Mouse (Mus musculus): ENCODE measurements around the gene C1s2. TPM values are rescaled to one million over a fixed set of nuclear protein-coding genes. Genes with fewer than 3 reads are reported as not detected.
"Not testable (repeated sequence)": the region's sequence is repeated elsewhere in the genome, so short reads cannot be mapped to it uniquely, and the experiment has no call there.

C1s2 gene
- total RNA-seq, 1 experiment from 2014 or later = 0.23 TPM

DNA sequence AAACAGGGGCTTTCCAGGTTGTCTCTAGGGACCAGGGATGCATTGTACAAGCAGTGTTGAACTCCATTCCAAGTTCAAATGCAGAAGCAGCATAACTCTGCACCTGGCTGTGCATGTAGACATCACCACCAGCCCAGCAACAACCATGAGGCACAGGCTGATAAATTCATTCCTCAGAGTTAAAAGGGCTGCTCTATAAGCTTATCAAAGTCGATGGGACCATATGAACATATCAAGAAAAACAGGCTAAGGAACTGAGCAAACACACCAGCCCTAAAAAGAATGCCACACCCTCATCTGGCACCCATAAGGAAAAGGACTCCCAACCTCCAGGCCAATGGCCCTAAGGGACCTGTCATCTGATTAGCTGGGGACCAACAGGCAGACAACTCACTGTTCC, 10.5 kb upstream of the C1s2 start:
- ATAC-seq (replicated peaks; ENCODE audit: low read depth, poor library complexity, severe bottlenecking) = peak; percentile 77

DNA sequence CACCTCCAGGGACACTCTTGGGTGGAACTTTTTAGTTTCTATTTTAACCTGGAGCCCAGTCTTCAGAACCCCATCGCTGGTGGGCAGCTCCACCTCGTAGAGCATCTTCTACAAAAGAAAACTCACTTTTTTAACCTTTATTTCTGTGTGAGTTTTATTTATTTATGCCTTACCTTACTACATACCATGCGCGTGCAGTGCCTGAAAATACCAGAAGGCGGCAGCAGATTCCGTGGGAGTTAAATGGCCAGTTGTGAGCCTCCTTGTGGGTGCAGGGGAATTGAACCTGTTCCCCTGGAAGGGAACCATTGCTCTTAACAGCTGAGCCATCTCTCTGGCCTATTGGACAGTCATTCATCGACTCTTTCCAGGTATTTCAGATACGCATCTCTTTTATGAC, 5.1 kb upstream of the C1s2 start:
- peak; percentile 58 for ATAC-seq (replicated peaks; ENCODE audit: low read depth, poor library complexity, severe bottlenecking)

DNA sequence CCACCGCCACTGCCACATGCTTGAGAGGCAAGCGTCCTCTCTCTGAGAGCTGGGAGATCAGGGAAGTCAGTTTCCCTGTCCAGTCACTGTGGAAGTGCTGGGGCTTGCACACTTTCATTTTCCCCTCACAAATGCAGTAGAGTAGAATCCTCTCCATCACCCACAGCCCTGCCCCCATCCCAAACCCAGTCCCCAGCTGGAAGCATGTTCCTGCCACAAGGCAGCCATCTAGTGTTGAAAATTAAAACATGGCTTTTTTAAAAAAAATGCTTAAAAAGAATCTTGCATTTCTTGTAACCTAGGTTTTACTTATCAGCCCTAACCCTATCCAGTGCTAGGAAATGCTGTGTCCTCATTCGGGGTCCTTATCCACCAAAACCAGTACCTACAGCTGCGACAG, 4.2 kb upstream of the C1s2 start:
- no peak; the same call in 1 of the 2 replicates for ATAC-seq (replicated peaks; ENCODE audit: low read depth, poor library complexity, severe bottlenecking)

GRCm38 (mm10) chr6:124636858-124637460, 1.1 kb upstream of the C1s2 start:
- peak; percentile 88 for ATAC-seq (replicated peaks; ENCODE audit: low read depth, poor library complexity, severe bottlenecking)

GRCm38 (mm10) chr6:124630763-124631162, 5.1 kb downstream of the C1s2 start:
- ATAC-seq (replicated peaks; ENCODE audit: low read depth, poor library complexity, severe bottlenecking) = peak; percentile 77

DNA sequence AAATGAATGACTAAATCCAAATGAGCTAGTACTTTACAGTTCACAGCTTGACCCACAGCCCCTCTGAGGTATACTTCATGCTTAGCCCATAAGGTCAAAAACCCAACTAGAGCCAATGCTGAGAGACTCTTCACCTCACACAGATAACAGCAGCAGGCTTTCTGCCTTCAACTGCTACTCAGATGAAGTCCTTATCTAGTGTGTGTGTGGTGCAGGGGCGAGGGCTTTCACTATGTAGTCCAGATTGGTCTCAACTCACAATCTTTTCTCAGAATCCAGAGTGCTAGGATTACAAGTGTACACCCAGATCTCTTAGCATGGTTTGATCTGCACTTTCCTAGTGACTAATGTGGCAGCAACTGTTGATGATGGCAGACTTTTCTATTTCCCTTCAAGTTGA, 9.7 kb downstream of the C1s2 start:
- not testable (repeated sequence) for ATAC-seq (replicated peaks; ENCODE audit: low read depth, poor library complexity, severe bottlenecking)

- no peak for ATAC-seq (replicated peaks; ENCODE audit: low read depth, poor library complexity, severe bottlenecking)
These were observed 10.3 kb downstream of the C1s2 start for GRCm38 (mm10) chr6:124625612-124626011.

DNA sequence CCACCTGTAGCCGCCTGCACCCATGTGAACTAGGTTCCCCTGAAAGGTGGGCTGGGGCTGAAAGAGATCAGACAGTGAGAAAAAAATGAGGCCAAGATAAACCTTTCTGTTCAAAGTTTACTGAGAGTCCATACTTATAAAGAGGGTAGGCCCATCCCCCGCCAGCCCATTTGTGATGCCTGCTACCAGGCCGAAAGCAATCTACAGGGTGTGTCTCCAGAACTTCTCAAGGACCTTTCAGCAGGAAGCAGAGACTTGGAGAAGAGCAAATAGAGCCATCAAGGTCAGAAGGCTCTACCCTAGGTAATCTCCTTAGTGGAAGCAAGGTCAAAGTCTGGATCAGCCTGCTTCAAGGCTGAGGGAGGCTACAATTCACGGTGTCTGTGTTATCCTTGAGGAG, 33.9 kb downstream of the C1s2 start:
- no peak for ATAC-seq (replicated peaks; ENCODE audit: low read depth, poor library complexity, severe bottlenecking)

DNA sequence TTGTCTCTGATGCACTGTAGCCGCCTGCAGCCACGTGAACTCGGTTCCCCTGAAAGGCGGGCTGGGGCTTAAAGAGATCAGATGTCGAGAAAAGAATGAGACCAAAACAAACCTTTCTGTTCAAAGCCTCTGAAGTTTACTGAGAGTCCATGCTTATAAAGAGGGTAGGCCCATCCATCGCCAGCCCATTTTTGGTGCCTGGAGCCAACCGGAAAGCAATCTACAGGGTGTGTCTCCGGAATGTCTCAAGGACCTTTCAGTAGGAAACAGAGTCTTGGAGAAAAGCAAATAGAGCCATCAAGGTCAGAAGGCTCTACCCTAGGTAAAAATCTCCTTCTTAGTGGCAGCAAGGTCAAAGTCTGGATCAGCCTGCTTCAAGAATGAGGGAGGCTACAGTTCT, 42.8 kb downstream of the C1s2 start:
- ATAC-seq (replicated peaks; ENCODE audit: low read depth, poor library complexity, severe bottlenecking) = no peak

GRCm38 (mm10) chr6:124592186-124592700, 43.6 kb downstream of the C1s2 start:
- no peak for ATAC-seq (replicated peaks; ENCODE audit: low read depth, poor library complexity, severe bottlenecking)

GRCm38 (mm10) chr6:124588771-124589170, 47.1 kb downstream of the C1s2 start:
- no peak for ATAC-seq (replicated peaks; ENCODE audit: low read depth, poor library complexity, severe bottlenecking)

- no peak for ATAC-seq (replicated peaks; ENCODE audit: low read depth, poor library complexity, severe bottlenecking)
These were observed 49.6 kb downstream of the C1s2 start for GRCm38 (mm10) chr6:124586266-124586665.

GRCm38 (mm10) chr6:124585761-124586160, 50.1 kb downstream of the C1s2 start:
- ATAC-seq (replicated peaks; ENCODE audit: low read depth, poor library complexity, severe bottlenecking) = no peak

GRCm38 (mm10) chr6:124584935-124585334, 51.0 kb downstream of the C1s2 start:
- ATAC-seq (replicated peaks; ENCODE audit: low read depth, poor library complexity, severe bottlenecking) = no peak

DNA sequence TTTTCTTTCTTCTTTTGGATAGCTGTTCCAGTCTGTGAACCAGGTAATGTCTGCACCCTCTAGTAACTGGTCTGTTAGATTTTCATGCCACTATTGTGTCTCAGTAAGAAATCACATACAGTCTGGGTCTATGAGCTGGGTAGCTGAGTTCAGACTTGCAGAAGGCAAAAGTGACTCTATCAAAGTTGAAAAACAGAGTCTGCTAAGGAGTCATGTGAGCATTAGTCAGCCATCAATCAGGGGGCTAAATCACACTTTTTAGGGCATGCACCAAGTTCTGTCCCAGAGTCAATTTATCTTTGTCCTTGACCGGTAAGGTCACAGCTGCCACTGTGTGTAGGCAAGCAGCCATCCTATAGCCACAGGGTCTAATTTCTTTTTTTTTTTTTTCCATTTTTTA, 53.7 kb downstream of the C1s2 start:
- no peak for ATAC-seq (replicated peaks; ENCODE audit: low read depth, poor library complexity, severe bottlenecking)

DNA sequence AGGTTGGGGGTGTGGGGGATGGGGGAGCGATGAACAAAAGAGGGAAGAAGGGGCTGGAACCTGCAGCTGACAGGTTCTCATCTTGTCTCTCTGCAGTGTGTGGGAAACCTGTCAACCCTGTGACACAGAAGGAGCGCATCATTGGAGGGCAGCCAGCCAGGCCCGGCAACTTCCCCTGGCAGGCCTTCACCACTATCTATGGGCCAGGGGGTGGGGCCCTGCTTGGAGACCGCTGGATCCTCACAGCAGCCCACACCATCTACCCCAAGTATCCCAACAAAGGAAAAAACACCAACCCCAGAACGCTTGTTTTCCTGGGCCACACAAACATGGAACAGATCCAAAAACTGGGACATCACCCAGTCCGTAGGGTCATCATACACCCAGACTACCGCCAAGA, 55.7 kb downstream of the C1s2 start:
- peak; percentile 72 for ATAC-seq (replicated peaks; ENCODE audit: low read depth, poor library complexity, severe bottlenecking)

DNA sequence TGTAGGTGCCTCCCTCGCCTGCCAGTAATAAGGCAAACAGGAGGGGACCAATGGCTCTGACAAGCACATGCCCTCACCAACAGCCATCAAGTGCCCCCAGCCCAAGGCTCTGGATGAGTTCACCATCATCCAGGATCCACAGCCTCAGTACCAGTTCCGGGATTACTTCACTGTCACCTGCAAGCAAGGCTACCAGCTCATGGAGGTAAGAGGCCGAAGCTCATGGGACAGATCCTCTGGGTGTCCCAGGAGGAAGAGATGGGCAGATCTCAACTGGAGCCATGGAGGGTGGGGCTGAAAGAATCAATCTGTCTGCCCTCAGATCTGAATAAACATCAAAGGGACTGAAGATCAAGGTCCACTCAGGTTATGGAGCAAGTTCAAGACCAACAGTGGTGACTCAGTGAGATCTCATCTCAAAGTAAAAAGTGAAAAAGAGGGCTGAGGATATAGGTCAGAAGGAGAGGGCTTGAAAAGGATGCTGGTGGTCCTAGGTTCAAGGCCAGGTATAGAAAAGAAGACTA, 60.7 kb downstream of the C1s2 start:
- not testable (repeated sequence) for ATAC-seq (replicated peaks; ENCODE audit: low read depth, poor library complexity, severe bottlenecking)

Other genes with a start within 250 kb of the C1s2 start
- 19.9 and 20.5 TPM in 2 replicates for gene Pex5, start 221.0 kb downstream of the C1s2 start, total RNA-seq (2017)
- 12.5 and 15.8 TPM in 2 replicates for gene Clstn3, start 171.3 kb downstream of the C1s2 start, total RNA-seq (2017)
- 1.9 and 2.7 TPM in 2 replicates for gene C1rl, start 143.0 kb downstream of the C1s2 start, total RNA-seq (2017)
- 1.7 and 3.9 TPM in 2 replicates for gene C1ra, start 123.7 kb downstream of the C1s2 start, total RNA-seq (2017)
- not detected in 2 replicates for gene C1s1, start 93.7 kb downstream of the C1s2 start, total RNA-seq (2017)
- not detected in 2 replicates for gene C1rb, start 65.8 kb downstream of the C1s2 start, total RNA-seq (2017)
- 31.5 and 34.1 TPM in 2 replicates for gene Lpcat3, start 26.9 kb upstream of the C1s2 start, total RNA-seq (2017)
- gene Emg1, start 76.1 kb upstream of the C1s2 start, total RNA-seq (2017) = 222 and 280 TPM in 2 replicates
- 402 and 404 TPM in 2 replicates for gene Phb2, start 76.3 kb upstream of the C1s2 start, total RNA-seq (2017)
- 235 and 315 TPM in 2 replicates for gene Ptpn6, start 102.6 kb upstream of the C1s2 start, total RNA-seq (2017)
- gene Grcc10, start 105.3 kb upstream of the C1s2 start, total RNA-seq (2017) = 112 and 129 TPM in 2 replicates
- not detected in 2 replicates for gene Gm45234, start 119.9 kb upstream of the C1s2 start, total RNA-seq (2017)
- gene Atn1, start 120.4 kb upstream of the C1s2 start, total RNA-seq (2017) = 4.6 and 6.7 TPM in 2 replicates
- gene Eno2, start 133.6 kb upstream of the C1s2 start, total RNA-seq (2017) = 0.46 TPM in 1 of 2 replicates, not detected in the other
- gene Lrrc23, start 143.6 kb upstream of the C1s2 start, total RNA-seq (2017) = not detected in 2 replicates
- 1.1 and 3.8 TPM in 2 replicates for gene Spsb2, start 172.6 kb upstream of the C1s2 start, total RNA-seq (2017)
- 158 and 197 TPM in 2 replicates for gene Tpi1, start 178.2 kb upstream of the C1s2 start, total RNA-seq (2017)
- gene Usp5, start 193.4 kb upstream of the C1s2 start, total RNA-seq (2017) = 76.5 and 84.3 TPM in 2 replicates
- gene Cdca3, start 193.5 kb upstream of the C1s2 start, total RNA-seq (2017) = 73.5 and 92.1 TPM in 2 replicates
- not detected in 2 replicates for gene Gnb3, start 204.2 kb upstream of the C1s2 start, total RNA-seq (2017)
- 8.3 and 8.7 TPM in 2 replicates for gene P3h3, start 221.7 kb upstream of the C1s2 start, total RNA-seq (2017)
- 0.24 and 0.32 TPM in 2 replicates for gene Gpr162, start 227.9 kb upstream of the C1s2 start, total RNA-seq (2017)

All from common myeloid progenitor, adult 5-6 weeks (primary cell).